Mouse (Mus musculus): ENCODE measurements around the gene Olfr698. TPM values are rescaled to one million over a fixed set of nuclear protein-coding genes. Genes with fewer than 3 reads are reported as not detected.
"Not testable (repeated sequence)": the region's sequence is repeated elsewhere in the genome, so short reads cannot be mapped to it uniquely, and the experiment has no call there.

The Olfr698 gene
- not detected in 2 replicates for polyA plus RNA-seq (2012)

GRCm38 (mm10) chr7:106755297-106755696, at the start of gene Olfr698:
Gene Olfr698, minus strand, starts transcription at chr7:106755397.
- Histone ChIP-seq H3K9me3 (ENCODE audit: control insufficient read depth, low read length) (no peaks in the 10 kb centered on the region), H3K36me3 (ENCODE audit: control insufficient read depth) (no peaks in the 10 kb centered on the region), H3K4me3 (replicated peaks) (no peak within 1 kb of the TSS), H3K27me3 (ENCODE audit: control insufficient read depth) (no peaks in the 10 kb centered on the region), H3K4me1 (ENCODE audit: control insufficient read depth) (no peaks in the 10 kb centered on the region)
- no peak for TF ChIP-seq GATA1 (IDR thresholded peaks at IDR 0.05; ENCODE audit: low read length)
- no peak for TF ChIP-seq TAL1 (IDR thresholded peaks at IDR 0.05; ENCODE audit: low read length)

GRCm38 (mm10) chr7:106793098-106793497, 37.9 kb upstream of the Olfr698 start, which contains the start of gene Olfr699:
Gene Olfr699, minus strand, starts transcription at chr7:106793198.
- Histone ChIP-seq H3K36me3 (ENCODE audit: control insufficient read depth) (no peaks in the 10 kb centered on the region), H3K4me1 (ENCODE audit: control insufficient read depth) (no peaks in the 10 kb centered on the region), H3K4me3 (replicated peaks) (no peak within 1 kb of the TSS), H3K27me3 (ENCODE audit: control insufficient read depth) (no peaks in the 10 kb centered on the region), H3K9me3 (ENCODE audit: control insufficient read depth, low read length) (no peaks in the 10 kb centered on the region)
- TF ChIP-seq GATA1 (IDR thresholded peaks at IDR 0.05; ENCODE audit: low read length) (no peak), TAL1 (IDR thresholded peaks at IDR 0.05; ENCODE audit: low read length) (no peak)

- Histone ChIP-seq H3K27me3 (ENCODE audit: control insufficient read depth) (no peaks in the 10 kb centered on the region), H3K4me1 (ENCODE audit: control insufficient read depth) (no peaks in the 10 kb centered on the region), H3K36me3 (ENCODE audit: control insufficient read depth) (no peaks in the 10 kb centered on the region), H3K9me3 (ENCODE audit: control insufficient read depth, low read length) (no peaks in the 10 kb centered on the region), H3K4me3 (replicated peaks) (no peak overlapping the region)
- TF ChIP-seq TAL1 (IDR thresholded peaks at IDR 0.05; ENCODE audit: low read length) (no peak), GATA1 (IDR thresholded peaks at IDR 0.05; ENCODE audit: low read length) (no peak)
Measured at GRCm38 (mm10) chr7:106788330-106788729, 33.1 kb upstream of the Olfr698 start.

GRCm38 (mm10) chr7:106761008-106761407, 5.8 kb upstream of the Olfr698 start:
- not testable (repeated sequence) for H3K4me1 ChIP-seq (ENCODE audit: control insufficient read depth); H3K36me3 ChIP-seq (ENCODE audit: control insufficient read depth); H3K4me3 ChIP-seq (replicated peaks); H3K27me3 ChIP-seq (ENCODE audit: control insufficient read depth); H3K9me3 ChIP-seq (ENCODE audit: control insufficient read depth, low read length)

- TF ChIP-seq GATA1 (IDR thresholded peaks at IDR 0.05; ENCODE audit: low read length): no peak
- no peaks in the 10 kb centered on the region for H3K9me3 ChIP-seq (ENCODE audit: control insufficient read depth, low read length)
- H3K4me1 ChIP-seq (ENCODE audit: control insufficient read depth): no peaks in the 10 kb centered on the region
- H3K4me3 ChIP-seq (replicated peaks): no peak overlapping the region
- H3K36me3 ChIP-seq (ENCODE audit: control insufficient read depth): no peaks in the 10 kb centered on the region
- H3K27me3 ChIP-seq (ENCODE audit: control insufficient read depth): no peaks in the 10 kb centered on the region
Measured at GRCm38 (mm10) chr7:106758800-106759199, 3.6 kb upstream of the Olfr698 start.

GRCm38 (mm10) chr7:106745811-106746210, 9.4 kb downstream of the Olfr698 start:
- Histone ChIP-seq H3K4me3 (replicated peaks) (no peak overlapping the region), H3K27me3 (ENCODE audit: control insufficient read depth) (no peaks in the 10 kb centered on the region), H3K9me3 (ENCODE audit: control insufficient read depth, low read length) (no peaks in the 10 kb centered on the region), H3K4me1 (ENCODE audit: control insufficient read depth) (no peaks in the 10 kb centered on the region), H3K36me3 (ENCODE audit: control insufficient read depth) (no peaks in the 10 kb centered on the region)
- TF ChIP-seq GATA1 (IDR thresholded peaks at IDR 0.05; ENCODE audit: low read length) (no peak), TAL1 (IDR thresholded peaks at IDR 0.05; ENCODE audit: low read length) (no peak)

GRCm38 (mm10) chr7:106742343-106742742, 12.9 kb downstream of the Olfr698 start, which contains the start of gene Olfr697:
Gene Olfr697, minus strand, starts transcription at chr7:106742443.
- TF ChIP-seq GATA1 (IDR thresholded peaks at IDR 0.05; ENCODE audit: low read length) (no peak), TAL1 (IDR thresholded peaks at IDR 0.05; ENCODE audit: low read length) (no peak)
- H3K36me3 ChIP-seq (ENCODE audit: control insufficient read depth): no peaks in the 10 kb centered on the region
- H3K4me3 ChIP-seq (replicated peaks): no peak within 1 kb of the TSS
- no peaks in the 10 kb centered on the region for H3K27me3 ChIP-seq (ENCODE audit: control insufficient read depth)
- H3K9me3 ChIP-seq (ENCODE audit: control insufficient read depth, low read length): no peaks in the 10 kb centered on the region
- H3K4me1 ChIP-seq (ENCODE audit: control insufficient read depth): no peaks in the 10 kb centered on the region

- no peaks in the 10 kb centered on the region for H3K9me3 ChIP-seq (ENCODE audit: control insufficient read depth, low read length)
- H3K36me3 ChIP-seq (ENCODE audit: control insufficient read depth): no peaks in the 10 kb centered on the region
- TF ChIP-seq GATA1 (IDR thresholded peaks at IDR 0.05; ENCODE audit: low read length) (no peak), TAL1 (IDR thresholded peaks at IDR 0.05; ENCODE audit: low read length) (no peak)
- H3K4me3 ChIP-seq (replicated peaks): no peak overlapping the region
- no peaks in the 10 kb centered on the region for H3K27me3 ChIP-seq (ENCODE audit: control insufficient read depth)
- H3K4me1 ChIP-seq (ENCODE audit: control insufficient read depth): no peaks in the 10 kb centered on the region
Measured at GRCm38 (mm10) chr7:106737028-106737427, 18.2 kb downstream of the Olfr698 start.

GRCm38 (mm10) chr7:106733717-106734116, 21.5 kb downstream of the Olfr698 start:
- TF ChIP-seq GATA1 (IDR thresholded peaks at IDR 0.05; ENCODE audit: low read length): no peak
- TF ChIP-seq TAL1 (IDR thresholded peaks at IDR 0.05; ENCODE audit: low read length): no peak

GRCm38 (mm10) chr7:106725654-106726053, 29.5 kb downstream of the Olfr698 start:
- H3K9me3 ChIP-seq (ENCODE audit: control insufficient read depth, low read length); H3K36me3 ChIP-seq (ENCODE audit: control insufficient read depth); H3K4me3 ChIP-seq (replicated peaks); H3K4me1 ChIP-seq (ENCODE audit: control insufficient read depth); H3K27me3 ChIP-seq (ENCODE audit: control insufficient read depth): not testable (repeated sequence)

More at GRCm38 (mm10) chr7:106733717-106734116, 21.5 kb downstream of the Olfr698 start:
- Histone ChIP-seq H3K4me3 (replicated peaks) (no peak overlapping the region), H3K27me3 (ENCODE audit: control insufficient read depth) (no peaks in the 10 kb centered on the region), H3K36me3 (ENCODE audit: control insufficient read depth) (no peaks in the 10 kb centered on the region), H3K9me3 (ENCODE audit: control insufficient read depth, low read length) (no peaks in the 10 kb centered on the region), H3K4me1 (ENCODE audit: control insufficient read depth) (no peaks in the 10 kb centered on the region)
